Mouse (Mus musculus) lung, embryonic 15.5 days (tissue): Measurements from ENCODE around the gene Ptpre. TPM values are rescaled to one million over a fixed set of nuclear protein-coding genes. Genes with fewer than 3 reads are reported as not detected.

Source experiments
- ATAC-seq: fragments of 200-750 bp; cut with Nextera tagmentation; 2 replicates; pipeline ENCODE4 v1.8.0; 2017; ENCODE audit warnings: moderate number of reproducible peaks, borderline replicate concordance; ENCODE audit not compliant: low FRiP score, low TSS enrichment; ENCODE audit errors: extremely low read depth
- H3K27ac ChIP-seq: fragments of 300-500 bp; sonication (generic); 2 replicates; pipeline ENCODE4 v1.5.1; 2015; ENCODE audit warnings: moderate library complexity, mild to moderate bottlenecking, inconsistent platforms
- H3K27me3 ChIP-seq: fragments of 300-500 bp; sonication (generic); 2 replicates; pipeline ENCODE4 v1.6.1; 2015; ENCODE audit warnings: inconsistent platforms
- H3K36me3 ChIP-seq: fragments of 300-500 bp; sonication (generic); 2 replicates; pipeline ENCODE4 v1.6.1; 2015; ENCODE audit warnings: inconsistent platforms
- H3K4me1 ChIP-seq: fragments of 300-500 bp; sonication (generic); 2 replicates; pipeline ENCODE4 v1.6.1; 2015; ENCODE audit warnings: inconsistent platforms
- H3K4me2 ChIP-seq: fragments of 300-500 bp; sonication (generic); 2 replicates; pipeline ENCODE4 v1.6.1; 2015; ENCODE audit warnings: inconsistent platforms, mild to moderate bottlenecking, moderate library complexity
- H3K4me3 ChIP-seq: fragments of 300-500 bp; sonication (generic); 2 replicates; pipeline ENCODE4 v1.5.1; 2015; ENCODE audit warnings: mild to moderate bottlenecking, inconsistent platforms
- H3K9ac ChIP-seq: fragments of 300-500 bp; sonication (generic); 2 replicates; pipeline ENCODE4 v1.6.1; 2015; ENCODE audit warnings: inconsistent platforms
- H3K9me3 ChIP-seq: fragments of 300-500 bp; sonication (generic); 2 replicates; pipeline ENCODE4 v1.6.1; 2016; ENCODE audit warnings: inconsistent platforms
- whole genome bisulfite sequencing: fragments of 180-500 bp; shearing (Covaris S2); methylation state at CpG from one replicate; pipeline ENCODE4 v1.1.7; 2015; 5-methylcytosine and 5-hydroxymethylcytosine counted together
- polyA plus RNA-seq: library from polyadenylated mRNA; unstranded; fragments of >200 nt; fragmentation: Nextera tagmentation; extraction: Ambion mirVana; gene quantifications from 2 replicates; pipeline ENCODE4 v1.2.1, GENCODE M21; 2015

The Ptpre gene
- polyA plus RNA-seq, 1 experiment from 2014 or later = 2.2 TPM

GRCm38 (mm10) chr7:135517191-135517590 lies 20.1 kb upstream of the Ptpre start:
- 49% methylated on average over 4 of the region's 4 CpGs for WGBS
- no peak overlapping the region for H3K4me2 ChIP-seq
- H3K27ac ChIP-seq = no peak overlapping the region
- no peak overlapping the region for H3K9ac ChIP-seq
- H3K4me1 ChIP-seq = no peaks in the 10 kb centered on the region
- H3K27me3 ChIP-seq = no peaks in the 10 kb centered on the region
- no peaks in the 10 kb centered on the region for H3K9me3 ChIP-seq
- no peak for ATAC-seq
- H3K4me3 ChIP-seq = no peak overlapping the region
- no peaks in the 10 kb centered on the region for H3K36me3 ChIP-seq

- ATAC-seq = no peak
- Histone ChIP-seq H3K9me3 (no peaks in the 10 kb centered on the region), H3K27ac (no peak overlapping the region), H3K36me3 (no peaks in the 10 kb centered on the region), H3K27me3 (no peaks in the 10 kb centered on the region), H3K9ac (no peak overlapping the region), H3K4me1 (peaks cover 5% of the 10 kb centered on the region), H3K4me2 (no peak overlapping the region), H3K4me3 (no peak overlapping the region)
- 64% methylated on average over 5 of the region's 5 CpGs for WGBS
Measured at GRCm38 (mm10) chr7:135520241-135520640, 17.0 kb upstream of the Ptpre start.

- H3K9me3 ChIP-seq = no peaks in the 10 kb centered on the region
- H3K4me2 ChIP-seq = no peak overlapping the region
- no peak for ATAC-seq
- H3K9ac ChIP-seq = no peak overlapping the region
- H3K4me3 ChIP-seq = no peak overlapping the region
- H3K4me1 ChIP-seq = peaks cover 5% of the 10 kb centered on the region
- no peak overlapping the region for H3K27ac ChIP-seq
- H3K36me3 ChIP-seq = no peaks in the 10 kb centered on the region
- H3K27me3 ChIP-seq = no peaks in the 10 kb centered on the region
- 63% methylated on average over 15 of the region's 15 CpGs for WGBS
Measured at GRCm38 (mm10) chr7:135521755-135522512, 15.3 kb upstream of the Ptpre start.

GRCm38 (mm10) chr7:135523981-135524380 lies 13.3 kb upstream of the Ptpre start:
- WGBS = 17% methylated on average over 4 of the region's 4 CpGs
- H3K9ac ChIP-seq = no peak overlapping the region
- no peaks in the 10 kb centered on the region for H3K36me3 ChIP-seq
- H3K27me3 ChIP-seq = no peaks in the 10 kb centered on the region
- H3K4me2 ChIP-seq = no peak overlapping the region
- ATAC-seq = no peak
- no peak overlapping the region for H3K27ac ChIP-seq
- H3K9me3 ChIP-seq = no peaks in the 10 kb centered on the region
- no peak overlapping the region for H3K4me3 ChIP-seq
- H3K4me1 ChIP-seq = peaks cover 5% of the 10 kb centered on the region

GRCm38 (mm10) chr7:135524424-135524967 lies 12.8 kb upstream of the Ptpre start:
- no peak overlapping the region for H3K27ac ChIP-seq
- 71% methylated on average over 6 of the region's 6 CpGs for WGBS
- no peaks in the 10 kb centered on the region for H3K9me3 ChIP-seq
- H3K27me3 ChIP-seq = no peaks in the 10 kb centered on the region
- no peaks in the 10 kb centered on the region for H3K36me3 ChIP-seq
- no peak for ATAC-seq
- H3K4me3 ChIP-seq = no peak overlapping the region
- H3K4me2 ChIP-seq = no peak overlapping the region
- no peak overlapping the region for H3K9ac ChIP-seq
- peaks cover 5% of the 10 kb centered on the region for H3K4me1 ChIP-seq

GRCm38 (mm10) chr7:135526574-135527152 lies 10.6 kb upstream of the Ptpre start:
- Histone ChIP-seq H3K9ac (no peak overlapping the region), H3K4me2 (no peak overlapping the region), H3K27ac (no peak overlapping the region), H3K27me3 (no peaks in the 10 kb centered on the region), H3K4me1 (peaks cover 5% of the 10 kb centered on the region), H3K4me3 (no peak overlapping the region), H3K36me3 (no peaks in the 10 kb centered on the region), H3K9me3 (no peaks in the 10 kb centered on the region)
- ATAC-seq = no peak
- 69% methylated on average over 3 of the region's 3 CpGs for WGBS

GRCm38 (mm10) chr7:135527169-135527568 lies 10.1 kb upstream of the Ptpre start:
- Histone ChIP-seq H3K27ac (no peak overlapping the region), H3K36me3 (no peaks in the 10 kb centered on the region), H3K9me3 (no peaks in the 10 kb centered on the region), H3K4me3 (no peak overlapping the region), H3K4me1 (peaks cover 5% of the 10 kb centered on the region), H3K4me2 (no peak overlapping the region), H3K27me3 (no peaks in the 10 kb centered on the region), H3K9ac (no peak overlapping the region)
- ATAC-seq = no peak
- 32% methylated on average over 3 of the region's 3 CpGs for WGBS

- no peak within 1 kb of the TSS for H3K27ac ChIP-seq
- H3K4me3 ChIP-seq = no peak within 1 kb of the TSS
- no peak within 1 kb of the TSS for H3K4me2 ChIP-seq
- 87% methylated on average over 7 of the region's 7 CpGs for WGBS
- ATAC-seq = no peak
- no peak within 1 kb of the TSS for H3K9ac ChIP-seq
- H3K4me1 ChIP-seq = peaks cover 5% of the 10 kb centered on the region
- no peaks in the 10 kb centered on the region for H3K27me3 ChIP-seq
- H3K36me3 ChIP-seq = no peaks in the 10 kb centered on the region
- no peaks in the 10 kb centered on the region for H3K9me3 ChIP-seq
Measured at GRCm38 (mm10) chr7:135528515-135528914, 8.8 kb upstream of the Ptpre start, which contains the start of gene Clrn3. TSS of gene Clrn3 (minus strand) at chr7:135528654.

GRCm38 (mm10) chr7:135529068-135529467 lies 8.2 kb upstream of the Ptpre start:
- WGBS = 85% methylated on average over 2 of the region's 2 CpGs
- ATAC-seq = no peak
- Histone ChIP-seq H3K4me3 (no peak overlapping the region), H3K27ac (no peak overlapping the region), H3K27me3 (no peaks in the 10 kb centered on the region), H3K9ac (no peak overlapping the region), H3K4me1 (peaks cover 2% of the 10 kb centered on the region), H3K36me3 (no peaks in the 10 kb centered on the region), H3K4me2 (no peak overlapping the region), H3K9me3 (no peaks in the 10 kb centered on the region)

- H3K4me1 ChIP-seq = 0 out of 2 replicates have a peak, but pooled peaks cover 10% of the 10 kb centered on the region
- 39% methylated on average over 2 of the region's 2 CpGs for WGBS
- H3K36me3 ChIP-seq = no peaks in the 10 kb centered on the region
- H3K27me3 ChIP-seq = peaks cover 18% of the 10 kb centered on the region
- H3K27ac ChIP-seq = no peak overlapping the region
- H3K9me3 ChIP-seq = no peaks in the 10 kb centered on the region
- H3K4me2 ChIP-seq = no peak overlapping the region
- H3K4me3 ChIP-seq = no peak overlapping the region
- ATAC-seq = no peak
- no peak overlapping the region for H3K9ac ChIP-seq
Measured at GRCm38 (mm10) chr7:135534548-135535189, 2.6 kb upstream of the Ptpre start.

GRCm38 (mm10) chr7:135535908-135536307 lies 1.4 kb upstream of the Ptpre start:
- H3K9me3 ChIP-seq = no peaks in the 10 kb centered on the region
- no peaks in the 10 kb centered on the region for H3K36me3 ChIP-seq
- ATAC-seq = no peak
- no peak overlapping the region for H3K4me2 ChIP-seq
- no peak overlapping the region for H3K27ac ChIP-seq
- no peak overlapping the region for H3K9ac ChIP-seq
- no peak overlapping the region for H3K4me3 ChIP-seq
- 0 out of 2 replicates have a peak, but pooled peaks cover 10% of the 10 kb centered on the region for H3K4me1 ChIP-seq
- 67% methylated on average over 3 of the region's 3 CpGs for WGBS
- H3K27me3 ChIP-seq = peaks cover 19% of the 10 kb centered on the region
